Mouse (Mus musculus): ENCODE measurements around the gene Socs2. TPM values are rescaled to one million over a fixed set of nuclear protein-coding genes. Genes with fewer than 3 reads are reported as not detected.
A peak's percentile ranks its signal among the peaks of the same experiment; 100 is the strongest.

Gene Socs2
- polyA plus RNA-seq, 1 experiment from 2014 or later: 61.3 TPM

GRCm38 (mm10) chr10:95418631-95419030, 1.7 kb upstream of the Socs2 start:
- no peak for ATAC-seq (ENCODE audit: insufficient number of reproducible peaks, insufficient read depth, low FRiP score, low TSS enrichment, low read depth)
- peaks cover 18% of the 10 kb centered on the region for H3K4me1 ChIP-seq (replicated peaks)
- H3K4me3 ChIP-seq (replicated peaks): no peak overlapping the region
- no peak overlapping the region for H3K9ac ChIP-seq (replicated peaks)
- no peak overlapping the region for H3K4me2 ChIP-seq
- no peak overlapping the region for H3K27ac ChIP-seq
- no peaks in the 10 kb centered on the region for H3K9me3 ChIP-seq
- WGBS: 70% methylated on average over 6 of the region's 6 CpGs
- H3K27me3 ChIP-seq: peaks cover 15% of the 10 kb centered on the region
- no peaks in the 10 kb centered on the region for H3K36me3 ChIP-seq

- WGBS: 1% methylated on average over 25 of the region's 25 CpGs
- no peaks in the 10 kb centered on the region for H3K9me3 ChIP-seq
- H3K4me2 ChIP-seq: peak overlapping the region; percentile 95
- H3K36me3 ChIP-seq: no peaks in the 10 kb centered on the region
- H3K4me3 ChIP-seq (replicated peaks): peak overlapping the region; percentile 71
- ATAC-seq (ENCODE audit: insufficient number of reproducible peaks, insufficient read depth, low FRiP score, low TSS enrichment, low read depth): peak; percentile 13; the same call in 1 of the 2 replicates
- H3K9ac ChIP-seq (replicated peaks): peak overlapping the region; percentile 56
- H3K27ac ChIP-seq: peak overlapping the region; percentile 93; the same call in 1 of the 2 replicates
- peaks cover 15% of the 10 kb centered on the region for H3K27me3 ChIP-seq
- H3K4me1 ChIP-seq (replicated peaks): peaks cover 18% of the 10 kb centered on the region
These were observed 686 bp upstream of the Socs2 start for GRCm38 (mm10) chr10:95417496-95418236.

- H3K9me3 ChIP-seq: no peaks in the 10 kb centered on the region
- under 1% methylated on average over 33 of the region's 34 CpGs for WGBS
- H3K27me3 ChIP-seq: peaks cover 15% of the 10 kb centered on the region
- peak overlapping the region; percentile 93 for H3K27ac ChIP-seq
- H3K9ac ChIP-seq (replicated peaks): peak overlapping the region; percentile 80
- no peaks in the 10 kb centered on the region for H3K36me3 ChIP-seq
- peaks cover 18% of the 10 kb centered on the region for H3K4me1 ChIP-seq (replicated peaks)
- ATAC-seq (ENCODE audit: insufficient number of reproducible peaks, insufficient read depth, low FRiP score, low TSS enrichment, low read depth): 0 out of 2 replicates have a peak, but pooled peaks have one; percentile 15
- peak overlapping the region; percentile 71 for H3K4me3 ChIP-seq (replicated peaks)
- peak overlapping the region; percentile 95 for H3K4me2 ChIP-seq
These were observed 657 bp downstream of the Socs2 start for GRCm38 (mm10) chr10:95416361-95416684.

- H3K4me3 ChIP-seq (replicated peaks): peak overlapping the region; percentile 71
- under 1% methylated on average over 65 of the region's 65 CpGs for WGBS
- 0 out of 2 replicates have a peak, but pooled peaks have one; percentile 12 for ATAC-seq (ENCODE audit: insufficient number of reproducible peaks, insufficient read depth, low FRiP score, low TSS enrichment, low read depth)
- H3K9ac ChIP-seq (replicated peaks): peak overlapping the region; percentile 80
- peaks cover 5% of the 10 kb centered on the region; the same call in 1 of the 2 replicates for H3K36me3 ChIP-seq
- H3K27ac ChIP-seq: peak overlapping the region; percentile 93
- no peaks in the 10 kb centered on the region for H3K9me3 ChIP-seq
- H3K27me3 ChIP-seq: peaks cover 20% of the 10 kb centered on the region
- peaks cover 18% of the 10 kb centered on the region for H3K4me1 ChIP-seq (replicated peaks)
- peak overlapping the region; percentile 95 for H3K4me2 ChIP-seq
These were observed 1.2 kb downstream of the Socs2 start for GRCm38 (mm10) chr10:95415533-95416360.

- Histone ChIP-seq H3K4me2 (peak overlapping the region; percentile 95), H3K9ac (replicated peaks) (peak overlapping the region; percentile 80), H3K4me1 (replicated peaks) (peaks cover 18% of the 10 kb centered on the region), H3K27me3 (peaks cover 23% of the 10 kb centered on the region), H3K4me3 (replicated peaks) (peak overlapping the region; percentile 71), H3K9me3 (no peaks in the 10 kb centered on the region), H3K36me3 (peaks cover 7% of the 10 kb centered on the region; the same call in 1 of the 2 replicates), H3K27ac (no peak overlapping the region)
- no peak for ATAC-seq (ENCODE audit: insufficient number of reproducible peaks, insufficient read depth, low FRiP score, low TSS enrichment, low read depth)
- under 1% methylated on average over 15 of the region's 15 CpGs for WGBS
These were observed 1.8 kb downstream of the Socs2 start for GRCm38 (mm10) chr10:95415159-95415532.

GRCm38 (mm10) chr10:95414316-95415158, 2.4 kb downstream of the Socs2 start:
- H3K4me2 ChIP-seq: peak overlapping the region; percentile 95
- WGBS: under 1% methylated on average over 65 of the region's 65 CpGs
- H3K27me3 ChIP-seq: peaks cover 29% of the 10 kb centered on the region
- no peak overlapping the region for H3K27ac ChIP-seq
- H3K4me1 ChIP-seq (replicated peaks): peaks cover 18% of the 10 kb centered on the region
- no peaks in the 10 kb centered on the region for H3K9me3 ChIP-seq
- peak overlapping the region; percentile 80 for H3K9ac ChIP-seq (replicated peaks)
- ATAC-seq (ENCODE audit: insufficient number of reproducible peaks, insufficient read depth, low FRiP score, low TSS enrichment, low read depth): no peak
- H3K36me3 ChIP-seq: peaks cover 7% of the 10 kb centered on the region; the same call in 1 of the 2 replicates
- peak overlapping the region; percentile 71 for H3K4me3 ChIP-seq (replicated peaks)

GRCm38 (mm10) chr10:95411139-95411538, 5.8 kb downstream of the Socs2 start:
- no peaks in the 10 kb centered on the region for H3K9me3 ChIP-seq
- H3K27ac ChIP-seq: no peak overlapping the region
- H3K36me3 ChIP-seq: peaks cover 11% of the 10 kb centered on the region; the same call in 1 of the 2 replicates
- peaks cover 45% of the 10 kb centered on the region for H3K27me3 ChIP-seq
- H3K9ac ChIP-seq (replicated peaks): no peak overlapping the region
- ATAC-seq (ENCODE audit: insufficient number of reproducible peaks, insufficient read depth, low FRiP score, low TSS enrichment, low read depth): no peak
- H3K4me1 ChIP-seq (replicated peaks): peaks cover 16% of the 10 kb centered on the region; the same call in 1 of the 2 replicates
- no peak overlapping the region for H3K4me3 ChIP-seq (replicated peaks)
- no peak overlapping the region for H3K4me2 ChIP-seq
- WGBS: 69% methylated on average over 9 of the region's 9 CpGs

GRCm38 (mm10) chr10:95410709-95411108, 6.3 kb downstream of the Socs2 start:
- Histone ChIP-seq H3K9me3 (no peaks in the 10 kb centered on the region), H3K4me2 (no peak overlapping the region), H3K9ac (replicated peaks) (no peak overlapping the region), H3K4me3 (replicated peaks) (no peak overlapping the region), H3K27me3 (peaks cover 44% of the 10 kb centered on the region), H3K4me1 (replicated peaks) (peaks cover 16% of the 10 kb centered on the region; the same call in 1 of the 2 replicates), H3K27ac (no peak overlapping the region), H3K36me3 (peaks cover 11% of the 10 kb centered on the region; the same call in 1 of the 2 replicates)
- WGBS: 88% methylated on average over 7 of the region's 7 CpGs
- no peak for ATAC-seq (ENCODE audit: insufficient number of reproducible peaks, insufficient read depth, low FRiP score, low TSS enrichment, low read depth)

- no peak for ATAC-seq (ENCODE audit: insufficient number of reproducible peaks, insufficient read depth, low FRiP score, low TSS enrichment, low read depth)
- WGBS: 85% methylated on average over 4 of the region's 4 CpGs
These were observed 6.8 kb downstream of the Socs2 start for GRCm38 (mm10) chr10:95410209-95410608.

GRCm38 (mm10) chr10:95409149-95409548, 7.8 kb downstream of the Socs2 start:
- H3K9ac ChIP-seq (replicated peaks): no peak overlapping the region
- whole genome bisulfite sequencing: 74% methylated on average over 7 of the region's 7 CpGs
- peaks cover 43% of the 10 kb centered on the region for H3K27me3 ChIP-seq
- H3K27ac ChIP-seq: no peak overlapping the region
- no peak overlapping the region for H3K4me2 ChIP-seq
- ATAC-seq (ENCODE audit: insufficient number of reproducible peaks, insufficient read depth, low FRiP score, low TSS enrichment, low read depth): no peak
- peaks cover 11% of the 10 kb centered on the region; the same call in 1 of the 2 replicates for H3K36me3 ChIP-seq
- H3K4me3 ChIP-seq (replicated peaks): no peak overlapping the region
- peaks cover 11% of the 10 kb centered on the region; the same call in 1 of the 2 replicates for H3K4me1 ChIP-seq (replicated peaks)
- no peaks in the 10 kb centered on the region for H3K9me3 ChIP-seq

More at GRCm38 (mm10) chr10:95410209-95410608, 6.8 kb downstream of the Socs2 start:
- Histone ChIP-seq H3K36me3 (peaks cover 11% of the 10 kb centered on the region; the same call in 1 of the 2 replicates), H3K4me1 (replicated peaks) (peaks cover 13% of the 10 kb centered on the region; the same call in 1 of the 2 replicates), H3K9ac (replicated peaks) (no peak overlapping the region), H3K4me2 (no peak overlapping the region), H3K27ac (no peak overlapping the region), H3K27me3 (peaks cover 39% of the 10 kb centered on the region), H3K9me3 (no peaks in the 10 kb centered on the region), H3K4me3 (replicated peaks) (no peak overlapping the region)
